Mouse (Mus musculus) forelimb bud, embryonic 11.5 days (tissue): ENCODE data around the gene March5.
"Not testable (repeated sequence)": the region's sequence is repeated elsewhere in the genome, so short reads cannot be mapped to it uniquely, and the experiment has no call there.

Source experiments
- DNase-seq: peaks from one replicate; pipeline ENCODE4 v3.0.0-alpha.2; 2012; ENCODE audit warnings: low read depth, low spot score

March5 gene

DNA sequence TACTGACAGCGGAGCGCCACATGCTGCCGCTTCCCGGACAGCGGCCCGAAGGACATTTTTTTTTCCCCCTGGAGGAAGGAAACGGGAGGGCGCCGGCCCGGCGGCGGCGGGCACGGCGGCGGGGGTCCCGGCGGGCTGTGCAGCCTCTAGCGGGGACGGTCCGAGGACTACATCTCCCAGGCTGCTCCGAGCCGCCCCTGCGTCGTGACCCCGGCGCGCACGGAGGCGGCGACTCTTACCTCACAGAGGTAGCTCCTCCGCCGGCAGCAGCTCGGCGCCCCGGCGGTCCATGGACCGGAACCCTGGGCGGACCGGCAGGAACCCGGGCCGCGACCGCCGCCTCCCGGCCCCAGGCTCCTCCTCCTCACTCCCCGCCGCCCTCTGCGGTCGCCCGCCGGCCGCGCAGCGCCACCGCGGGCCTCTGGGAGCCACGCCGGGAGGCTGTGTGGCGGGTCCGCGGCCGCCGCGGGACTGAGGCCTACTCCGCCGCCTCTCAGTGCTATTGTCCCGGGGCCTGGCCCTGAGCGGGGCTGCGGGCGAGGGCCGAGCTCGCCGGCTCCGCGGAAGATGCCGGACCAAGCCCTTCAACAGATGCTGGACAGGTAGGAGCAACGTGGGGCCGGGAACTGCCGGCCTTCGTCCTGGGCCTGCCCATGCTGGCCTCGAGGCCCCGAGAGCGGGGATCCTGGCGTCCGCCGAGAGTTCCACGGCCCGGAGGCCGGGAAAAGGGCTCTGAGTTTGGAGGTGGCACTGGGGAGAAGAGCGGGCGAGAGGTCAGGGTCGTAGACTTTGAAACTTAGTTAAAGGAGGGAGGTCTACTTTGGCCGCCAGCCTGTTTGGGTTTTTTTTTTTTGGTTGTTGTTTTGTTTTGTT, at the start of gene March5:
Gene March5, plus strand, starts transcription at position 241 of the 873 bp plus-strand sequence.
- DNase-seq = peak; percentile 78

DNA sequence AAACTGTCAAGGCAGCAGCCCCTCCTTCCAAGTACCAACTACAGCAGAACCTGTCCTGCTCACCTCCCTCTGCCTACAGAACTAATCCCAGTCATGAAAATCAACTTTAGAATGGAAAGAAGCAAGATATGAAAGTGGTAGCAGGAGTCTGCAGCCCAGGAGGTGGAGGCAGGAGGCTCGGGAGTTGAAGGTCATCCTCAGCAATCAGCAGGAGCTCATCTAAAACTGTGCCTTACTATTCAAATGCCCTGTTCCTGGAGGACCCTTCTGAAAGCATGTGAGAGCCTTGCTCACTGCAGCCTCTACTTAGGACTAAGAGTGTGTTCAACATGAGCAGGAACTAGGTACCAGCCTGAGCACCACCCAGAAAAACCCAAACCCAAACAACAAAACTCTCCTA, 35.2 kb upstream of the March5 start:
- DNase-seq = no peak

DNA sequence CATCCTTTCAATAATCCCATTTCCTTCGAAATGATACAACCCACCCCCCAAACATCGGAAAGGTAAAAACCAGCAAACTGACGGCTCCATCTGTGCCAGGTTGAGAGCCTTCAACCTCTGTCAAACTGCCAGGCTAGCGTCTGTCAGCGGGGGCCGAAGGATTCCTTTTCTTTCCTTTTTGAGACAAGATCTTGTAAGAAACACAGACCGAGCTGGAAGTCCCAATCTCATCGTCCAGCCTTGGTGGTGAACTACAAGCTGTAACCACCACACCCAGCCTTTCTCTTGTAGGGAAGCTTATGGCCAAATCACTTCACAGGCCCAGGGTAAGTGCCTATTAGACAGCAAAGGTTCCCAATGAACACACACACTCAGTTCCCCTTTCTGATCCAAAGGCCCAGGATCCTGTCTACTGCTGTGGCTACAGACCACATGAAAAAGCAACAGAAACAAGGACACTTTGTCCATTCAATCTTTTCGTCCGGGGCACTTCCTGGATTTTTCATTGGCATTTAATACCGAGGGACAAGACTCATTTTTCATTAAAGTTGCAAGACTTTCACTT, 34.7 kb upstream of the March5 start:
- no peak for DNase-seq

DNA sequence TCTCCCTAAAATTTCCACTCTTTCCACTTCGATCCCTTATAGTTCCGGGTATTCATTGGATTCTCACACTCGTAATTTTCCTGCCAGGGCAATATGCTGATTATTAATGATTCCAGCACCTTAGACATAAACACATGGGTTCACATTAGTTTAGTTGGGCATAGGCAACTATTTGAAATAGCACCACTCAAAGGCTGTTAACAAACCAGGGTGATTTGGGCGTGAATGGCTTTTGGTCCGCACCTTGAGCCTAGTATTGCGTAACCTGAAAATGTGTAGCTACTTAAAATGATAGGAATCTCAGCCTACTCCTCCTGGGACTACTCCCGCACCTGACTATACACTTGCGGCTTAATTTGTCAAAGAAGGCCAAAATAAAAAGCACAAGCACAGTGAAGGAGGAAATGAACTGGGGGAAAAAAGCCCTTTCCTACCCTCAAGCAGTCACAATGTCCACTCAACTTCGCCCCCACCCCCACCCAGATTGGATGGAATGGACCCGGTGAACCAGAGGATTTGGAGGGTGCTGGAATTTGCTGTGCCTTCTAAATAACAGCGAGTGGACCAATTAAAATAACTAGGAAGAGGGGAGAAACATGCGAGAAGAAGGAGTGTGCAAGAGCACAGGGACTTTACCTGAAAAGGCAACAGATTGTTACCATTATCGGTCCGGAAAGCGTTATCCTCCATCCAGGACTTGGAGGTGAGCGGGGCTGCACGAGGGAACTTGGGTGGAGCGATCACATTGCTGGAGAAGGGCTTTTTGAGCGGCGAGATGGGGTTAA, 33.8 kb upstream of the March5 start:
- DNase-seq = no peak

DNA sequence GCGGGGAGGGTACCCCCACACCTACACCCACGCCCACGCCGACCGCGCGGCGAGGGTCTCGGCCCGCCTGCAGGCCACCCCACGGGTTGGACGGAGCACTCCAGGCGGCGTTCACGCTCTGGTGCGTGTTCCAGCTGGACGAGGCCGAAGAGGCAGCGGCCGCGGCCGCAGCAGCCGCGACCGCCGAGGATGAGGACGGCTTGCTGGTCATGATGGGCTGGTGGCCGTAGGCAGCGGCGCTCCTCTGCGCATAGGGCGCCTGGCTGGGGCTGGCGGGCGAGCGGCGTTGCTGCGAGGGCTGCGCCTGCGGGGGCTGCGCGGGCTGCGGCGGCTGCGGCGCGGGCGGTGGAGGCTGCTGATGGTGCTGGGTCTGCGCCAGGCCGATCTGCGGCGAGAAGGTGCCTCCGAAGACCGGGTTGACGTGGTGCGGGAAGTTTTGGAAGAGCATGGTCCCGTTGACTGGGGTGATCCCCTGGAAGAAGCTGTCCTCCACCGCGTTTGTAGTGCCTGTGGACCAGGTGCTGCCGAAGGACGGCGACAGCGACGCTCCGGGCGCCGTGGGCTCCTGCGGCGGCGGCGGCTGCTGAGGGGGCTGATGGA, 33.1 kb upstream of the March5 start:
- no peak for DNase-seq

DNA sequence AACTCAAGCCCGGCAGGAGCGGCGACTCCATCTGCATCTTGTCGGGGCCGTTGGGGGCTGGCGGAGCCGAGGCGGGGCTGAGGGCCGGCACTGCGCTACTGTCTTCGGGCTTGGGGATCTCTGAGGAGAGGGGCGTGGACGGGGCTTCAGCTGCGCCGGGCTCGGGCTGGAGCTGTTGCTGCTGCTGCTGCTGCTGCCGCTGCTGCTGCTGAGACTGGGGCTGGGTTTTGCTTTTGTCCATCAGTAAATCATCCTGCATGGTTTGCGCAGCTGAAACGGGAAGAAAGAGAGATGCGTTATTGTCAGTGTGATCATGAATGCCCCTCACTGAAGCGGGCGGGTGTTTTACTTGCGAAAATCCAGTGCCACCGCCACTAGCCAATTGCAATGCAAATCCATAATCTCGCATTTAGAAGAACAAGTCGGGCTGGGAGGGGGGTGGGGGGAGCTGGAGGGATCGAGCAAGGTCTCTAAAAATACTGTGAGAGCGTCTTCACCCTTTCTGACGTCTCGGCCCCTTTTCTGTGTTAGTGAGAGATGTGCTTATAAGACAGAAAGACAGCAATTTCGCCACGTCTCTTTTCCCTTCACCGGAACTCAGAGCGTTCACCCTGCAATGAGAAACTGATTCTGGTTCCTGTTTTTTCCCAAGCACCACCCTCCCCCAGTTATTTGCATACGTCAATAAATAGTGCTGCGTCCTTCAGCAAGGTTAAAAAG, 32.5 kb upstream of the March5 start:
- peak; percentile 50 for DNase-seq

DNA sequence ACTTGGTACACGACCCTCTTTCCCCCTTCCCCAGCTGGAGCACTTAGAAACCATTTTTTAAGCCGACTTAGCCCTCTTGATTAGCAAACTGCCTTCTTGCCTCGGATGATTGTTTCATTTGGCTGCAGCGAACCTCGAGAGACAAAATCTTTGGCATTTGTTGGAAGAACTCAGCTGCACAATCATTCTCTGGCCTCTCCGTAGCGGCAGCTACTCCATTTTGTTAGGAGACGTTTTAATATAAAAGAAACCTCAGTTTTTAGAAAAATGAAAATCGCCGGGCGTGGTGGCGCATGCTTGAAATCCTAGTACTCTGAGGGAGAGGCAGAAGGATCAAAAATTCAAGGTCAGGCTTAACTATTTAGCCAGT, 31.9 kb upstream of the March5 start:
- no peak for DNase-seq

DNA sequence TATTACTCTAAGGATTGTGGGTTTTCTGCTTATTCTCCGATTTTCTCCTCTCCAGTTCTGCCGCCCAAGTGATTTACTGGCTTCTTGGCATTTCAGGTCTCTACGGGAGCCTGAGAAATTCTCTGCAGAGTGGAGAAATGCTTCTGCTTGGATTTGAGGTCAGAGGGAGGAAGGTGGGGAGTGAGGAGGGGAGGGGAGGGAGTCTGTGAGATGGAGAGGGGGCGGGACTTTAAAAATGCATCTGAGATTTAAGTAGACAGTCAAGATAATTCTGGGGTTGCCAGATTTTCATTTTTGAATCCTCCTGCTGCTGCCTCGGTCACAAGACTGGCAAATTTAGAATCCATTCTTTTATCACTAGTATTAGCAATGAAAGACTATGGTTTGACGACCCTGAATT, 31.4 kb upstream of the March5 start:
- DNase-seq = no peak

DNA sequence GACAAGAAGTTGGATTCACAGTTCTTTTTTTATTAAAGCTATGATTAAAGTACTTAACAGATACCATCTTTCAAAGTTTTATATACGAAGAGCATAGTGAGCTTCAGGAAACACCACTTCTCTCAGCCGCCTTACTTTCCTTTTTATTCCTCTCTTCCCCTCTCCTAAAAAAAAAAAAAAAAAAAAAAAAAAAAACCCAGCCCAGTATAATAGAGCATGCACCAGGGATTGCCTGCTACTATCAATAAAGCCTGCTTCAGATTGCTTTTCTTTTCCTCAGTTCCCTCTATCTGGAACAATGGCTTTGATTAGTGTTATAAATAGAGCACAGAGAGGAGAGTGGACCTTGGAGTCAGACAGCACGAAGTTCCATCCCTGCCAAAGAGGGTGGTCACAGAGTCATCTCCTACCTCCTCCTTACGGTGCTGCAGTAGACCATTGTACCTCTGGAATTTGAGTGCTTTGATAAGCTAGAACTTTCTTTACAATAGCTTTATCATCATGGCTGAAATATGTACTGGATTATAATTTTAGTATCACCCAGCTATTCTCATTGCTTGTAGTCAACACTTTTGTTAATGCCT, 30.4 kb upstream of the March5 start:
- no peak for DNase-seq

DNA sequence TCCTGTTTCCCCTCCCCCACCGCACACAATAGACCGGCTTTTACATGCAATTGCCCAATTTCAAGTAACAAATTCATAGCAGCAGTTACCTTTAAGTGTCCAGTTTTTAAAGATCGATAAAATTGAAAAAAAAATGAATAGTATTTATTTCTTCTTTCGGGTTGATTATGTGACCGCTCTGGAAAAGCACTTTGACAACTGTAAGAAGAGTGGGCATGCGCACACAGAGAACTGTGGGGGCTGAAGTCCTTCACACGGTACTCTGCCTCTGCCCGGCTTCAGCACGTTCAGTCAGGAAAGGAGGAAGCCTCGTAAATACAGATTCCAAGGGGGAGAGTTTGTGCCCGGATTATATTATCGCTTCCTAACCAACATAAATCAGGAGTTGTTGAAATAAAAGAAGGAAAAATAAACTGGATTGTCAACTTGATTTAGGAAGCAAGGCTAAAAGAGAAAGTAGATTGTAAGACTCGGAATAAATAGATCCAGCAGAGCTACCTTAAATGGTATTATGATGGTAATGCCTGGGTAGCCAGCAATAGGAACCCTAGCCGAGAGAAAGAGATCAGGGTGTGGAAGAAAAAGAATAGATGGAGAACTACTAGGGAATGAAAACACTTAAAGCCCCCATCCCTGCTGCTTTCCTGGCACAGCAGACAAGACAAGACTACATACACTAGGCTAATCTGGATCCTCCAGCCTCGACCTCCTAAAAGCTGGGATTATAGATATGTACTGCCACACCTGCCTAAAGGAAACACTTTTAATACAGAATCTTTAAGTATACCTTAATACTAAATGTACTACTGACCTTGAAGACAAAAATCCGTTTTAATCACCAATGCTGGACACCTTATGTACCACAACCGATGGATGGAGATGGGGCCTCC, 29.3 kb upstream of the March5 start:
- peak; percentile 55 for DNase-seq

DNA sequence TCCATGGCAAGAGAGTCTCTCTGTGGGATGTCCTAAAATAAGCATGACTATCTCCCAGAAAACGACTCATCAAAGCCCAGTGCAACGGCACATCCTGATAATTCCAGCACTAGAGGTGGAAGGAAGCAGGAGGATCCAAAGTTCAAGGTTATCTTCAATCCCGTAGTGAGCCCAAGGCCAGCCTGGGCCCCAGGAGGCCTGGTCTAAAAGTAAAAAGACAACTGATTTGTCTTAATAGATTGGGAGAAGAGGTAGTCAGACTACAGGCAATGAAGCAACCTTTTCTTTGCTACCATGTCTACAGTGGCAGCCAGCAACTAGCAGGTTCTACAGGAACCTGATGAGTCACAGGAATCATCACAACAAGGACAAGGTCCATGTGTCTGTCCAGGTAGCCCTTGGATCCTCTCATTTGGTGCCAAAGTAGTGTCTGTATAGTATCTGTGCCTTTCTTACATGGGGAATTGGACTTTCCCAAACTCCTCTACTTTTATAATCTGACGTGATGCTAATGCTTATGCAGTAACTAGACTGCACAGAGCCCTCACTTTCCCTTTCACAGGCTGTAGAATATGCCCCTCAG, 18.9 kb upstream of the March5 start:
- DNase-seq = no peak

DNA sequence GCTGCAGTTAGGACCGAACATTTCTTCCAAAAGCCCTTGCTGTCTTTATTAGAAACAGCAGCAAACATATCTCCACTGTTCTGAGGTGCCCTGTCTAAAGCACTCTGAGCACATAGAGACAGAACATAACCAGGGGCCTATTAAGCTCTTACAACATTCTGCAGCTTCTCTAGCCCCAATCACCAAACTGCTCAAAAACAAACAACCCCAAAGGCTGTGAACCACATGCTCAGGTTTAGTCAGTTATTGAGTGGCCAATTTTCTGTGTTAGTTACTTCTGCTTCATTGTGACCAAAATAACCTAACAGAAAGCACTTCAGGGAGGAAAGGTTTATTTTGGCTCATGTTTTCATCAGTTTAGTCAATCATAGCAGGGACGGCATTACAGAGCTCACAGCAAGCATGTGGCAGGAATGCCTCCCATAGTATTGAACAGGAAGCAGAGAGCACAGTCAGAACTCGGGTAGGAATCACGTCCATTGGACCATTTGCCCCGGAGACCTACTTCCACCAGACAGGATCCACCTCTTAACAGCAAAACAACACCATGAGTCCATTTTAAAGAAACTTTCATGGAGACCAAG, 14.8 kb upstream of the March5 start:
- no peak for DNase-seq

DNA sequence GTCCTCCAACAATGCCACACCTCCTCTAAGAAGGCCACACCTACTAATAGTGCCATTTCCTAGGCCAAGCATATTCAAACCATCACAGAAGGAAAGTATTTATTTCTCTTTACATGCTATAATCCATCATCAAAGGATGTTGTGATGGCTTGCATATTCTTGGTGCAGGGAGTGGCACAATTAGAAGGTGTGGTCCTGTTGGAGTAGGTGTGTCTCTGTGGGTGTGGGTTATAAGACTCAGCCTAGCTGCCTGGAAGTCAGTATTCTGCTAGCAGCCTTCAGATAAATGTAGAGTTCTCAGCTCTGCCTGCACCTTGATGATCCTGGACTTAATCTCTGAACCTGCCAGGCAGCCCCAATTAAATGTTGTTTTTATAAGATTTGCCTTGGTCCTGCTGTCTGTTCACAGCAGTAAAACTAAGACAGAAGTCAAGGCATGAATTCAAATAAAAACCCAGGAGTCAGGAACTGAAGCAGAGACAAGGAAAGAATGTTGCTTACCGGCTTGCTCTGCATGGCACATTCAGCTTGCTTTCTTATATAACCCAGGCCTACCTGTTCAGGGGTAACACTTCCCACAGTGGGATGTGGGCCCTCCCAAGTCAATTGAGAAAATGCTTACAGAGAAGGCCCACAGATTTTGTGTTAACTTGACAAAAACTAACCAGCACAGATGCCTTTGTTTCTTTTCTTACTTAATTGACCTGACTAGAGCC, 9.0 kb upstream of the March5 start:
- DNase-seq = no peak

DNA sequence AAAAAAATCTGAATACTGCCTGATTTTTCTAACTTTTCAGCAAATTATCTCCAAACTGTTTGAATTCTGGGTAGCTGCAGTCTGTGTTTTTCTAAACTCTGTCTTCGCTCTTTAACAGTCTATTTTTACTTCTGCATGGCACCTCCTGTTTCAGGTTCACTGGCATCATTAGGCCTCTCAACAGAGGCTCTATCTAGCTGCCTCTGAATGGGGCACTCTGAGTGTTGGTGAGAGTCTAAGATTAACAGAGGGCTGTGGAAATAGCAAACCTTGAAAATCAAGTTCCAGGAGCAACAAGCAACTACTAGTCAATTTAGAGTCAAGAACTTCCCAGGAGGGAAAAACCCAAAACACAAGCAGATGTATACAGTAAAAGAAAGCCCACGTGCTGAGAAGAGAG, 7.5 kb upstream of the March5 start:
- no peak for DNase-seq

DNA sequence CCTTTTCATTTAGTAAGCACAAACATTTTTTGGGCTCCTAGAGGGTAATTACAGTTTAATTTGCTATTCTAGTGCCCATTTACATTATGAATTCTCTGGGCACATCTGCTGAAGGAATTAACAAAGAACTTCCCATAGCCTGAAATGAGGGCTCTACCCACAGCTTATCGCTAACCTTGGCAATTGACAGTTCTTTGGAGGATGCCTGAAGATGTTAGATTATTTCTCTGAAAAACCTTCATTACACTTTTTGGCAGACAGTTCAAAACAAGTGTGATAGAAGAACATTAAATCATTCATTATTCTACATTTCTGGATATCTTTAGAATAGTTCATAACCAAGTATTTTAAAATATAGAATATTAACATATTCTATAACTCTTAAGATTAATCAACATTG, 4.0 kb upstream of the March5 start:
- DNase-seq = no peak

DNA sequence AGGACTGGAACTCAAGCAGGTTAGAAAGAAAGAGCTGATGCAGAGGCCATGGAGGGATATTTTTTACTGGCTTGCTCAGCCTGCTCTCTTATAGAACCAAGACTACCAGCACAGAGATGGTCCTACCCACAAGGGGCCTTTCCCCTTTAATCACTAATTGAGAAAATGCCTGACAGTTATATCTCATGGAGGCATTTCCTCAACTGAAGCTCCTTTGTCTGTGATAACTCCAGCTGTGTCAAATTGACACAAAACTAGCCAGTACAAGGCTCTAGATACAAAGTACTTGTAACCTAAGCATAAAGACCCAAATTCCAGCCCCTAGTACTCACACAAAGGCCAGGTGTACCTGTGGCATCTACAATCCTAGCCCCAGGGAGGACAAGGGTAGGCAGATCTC, 2.2 kb upstream of the March5 start:
- not testable (repeated sequence) for DNase-seq

DNA sequence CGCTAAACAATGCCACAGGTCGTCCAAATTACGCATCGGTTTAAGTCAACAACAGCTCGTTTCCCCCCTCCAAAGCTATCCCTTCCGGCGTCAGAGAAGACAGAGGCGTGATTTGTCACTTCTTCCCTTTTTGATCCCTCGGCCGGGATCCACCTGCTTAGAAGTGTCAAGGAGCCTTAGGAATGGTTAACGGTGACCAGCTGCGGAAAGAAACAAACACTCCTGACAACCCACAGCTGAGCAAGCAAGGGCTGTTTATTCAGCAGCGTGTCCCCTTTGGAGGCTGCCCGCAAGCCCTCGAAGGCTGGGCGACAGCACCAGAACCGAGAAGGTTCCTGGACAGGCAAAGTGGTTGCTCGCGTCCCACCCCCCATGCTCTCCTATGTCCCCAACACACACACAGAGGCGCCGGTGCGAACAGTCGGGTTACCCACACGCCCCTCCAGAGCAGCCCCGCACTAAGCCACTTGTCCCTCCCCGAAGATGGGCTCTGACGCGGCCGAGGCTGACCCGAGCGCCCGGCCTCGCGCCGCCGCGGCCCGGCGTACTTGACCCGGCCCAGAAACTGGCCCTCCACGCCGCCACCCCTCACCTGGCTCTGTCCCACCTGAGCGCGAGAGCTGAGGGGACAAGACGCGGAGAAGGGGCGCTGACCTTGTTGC, 571 bp upstream of the March5 start:
- DNase-seq = peak; percentile 30

DNA sequence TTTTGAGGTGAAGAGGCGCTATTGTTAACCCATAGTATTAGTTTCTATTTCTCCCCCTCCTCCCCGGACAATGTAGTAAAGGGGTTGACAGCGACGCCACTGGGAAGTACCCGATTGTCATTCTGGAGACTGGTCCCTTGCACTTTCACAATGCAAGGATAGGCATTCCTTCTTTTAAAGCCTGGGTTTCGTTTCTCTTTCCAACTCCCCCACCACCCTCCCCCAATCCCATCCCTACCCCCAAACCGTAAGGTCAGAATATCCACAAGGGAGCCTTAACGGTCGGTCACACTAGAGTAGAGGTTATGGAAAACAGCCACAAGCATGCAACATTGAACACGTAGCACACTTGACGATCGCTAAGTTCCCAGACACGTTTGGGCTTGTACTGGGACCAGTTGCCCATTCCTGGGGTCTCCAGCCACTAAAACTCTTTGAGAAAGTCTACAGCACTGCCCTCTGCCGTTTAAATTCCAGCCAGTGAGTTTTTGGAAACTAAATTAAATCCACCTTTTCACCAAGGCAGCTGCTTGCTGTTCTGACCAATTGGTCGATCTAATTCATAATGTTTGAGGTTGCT, 923 bp downstream of the March5 start, which contains the start of gene Cpeb3:
Gene Cpeb3, minus strand, starts transcription at position 426 of the 580 bp plus-strand sequence.
- peak; percentile 68 for DNase-seq
